Mouse (Mus musculus) liver, adult 2 months (tissue): ENCODE results near the gene Hipk2.

ENCODE experiments used
- CTCF ChIP-seq: fragments of 200-500 bp; IDR thresholded peaks from 2 replicates; pipeline ENCODE4 v1.5.1; 2011; ENCODE audit warnings: low read depth, low read length, control low read depth
- POLR2A ChIP-seq: fragments of 200-500 bp; IDR thresholded peaks from 2 replicates; pipeline ENCODE4 v1.6.1; 2011; ENCODE audit warnings: low read length, control low read depth; ENCODE audit not compliant: insufficient read depth; ENCODE audit errors: extremely low read depth

DNA sequence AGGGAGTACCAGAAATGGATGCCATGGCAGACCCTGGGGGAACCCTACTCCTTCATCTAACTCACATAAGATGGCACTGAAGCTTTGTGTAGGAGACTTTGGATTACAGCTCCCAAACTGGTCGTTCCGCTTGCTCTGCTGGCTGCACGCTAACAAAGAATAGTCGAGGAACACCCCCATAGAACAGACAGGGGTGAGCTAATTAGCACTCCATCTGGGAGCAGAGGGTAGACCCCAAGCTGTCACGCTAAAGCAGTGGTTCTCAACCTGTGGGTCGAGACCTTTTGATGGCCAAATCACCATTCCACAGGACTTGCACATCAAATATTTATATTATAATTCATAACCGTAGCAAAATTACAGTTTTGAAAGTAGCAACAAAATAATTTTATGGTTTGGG lies 114.0 kb downstream of the Hipk2 start:
- TF ChIP-seq POLR2A (no peak), CTCF (no peak)
